Mouse (Mus musculus): ENCODE measurements around the gene Timeless. TPM values are rescaled to one million over a fixed set of nuclear protein-coding genes. Genes with fewer than 3 reads are reported as not detected.
A peak's percentile ranks its signal among the peaks of the same experiment; 100 is the strongest.

Timeless gene
- total RNA-seq, 1 experiment = 69.7 TPM

DNA sequence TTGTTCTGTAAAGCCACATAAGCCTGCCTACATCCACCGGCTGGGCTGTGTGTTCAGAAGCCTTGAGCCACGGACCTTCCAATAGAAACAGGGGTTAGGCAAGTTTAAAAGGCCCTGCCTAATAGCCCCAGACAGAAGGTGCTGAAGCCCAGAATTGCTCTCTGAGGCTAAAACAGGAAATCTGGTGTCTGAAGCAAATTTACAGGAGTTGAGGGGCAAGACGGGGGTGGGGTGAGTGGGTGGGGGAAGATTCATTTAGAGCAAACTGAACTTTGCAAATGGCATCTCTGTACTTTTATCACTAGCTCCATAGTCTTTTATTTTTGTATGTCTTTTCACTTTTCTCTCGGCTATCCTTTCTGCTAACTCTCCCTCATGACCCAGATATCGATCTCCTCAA, 719 bp upstream of the Timeless start:
- H3K9me3 ChIP-seq (ENCODE audit: control insufficient read depth, insufficient read depth, low read depth, low read length) = no peaks in the 10 kb centered on the region
- DNase-seq (ENCODE audit: low read depth, low spot score) = no peak
- peak overlapping the region; percentile 53; the same call in 1 of the 2 replicates for H3K9ac ChIP-seq (ENCODE audit: insufficient read depth, low read depth, low read length, poor library complexity, severe bottlenecking)
- H3K4me3 ChIP-seq (ENCODE audit: insufficient read depth in 1 of 2, low read depth in 1 of 2, low read length in 2 of 2, poor library complexity in 1 of 2, severe bottlenecking in 1 of 2) = peak overlapping the region; percentile 92 to 99; a peak in 3 of 4 replicates
- in situ Hi-C loops (cut with MboI; ENCODE audit: low sequenced_read_pairs in 2 of 2, unreplicated experiment in 2 of 2) = no loop called here
- TF ChIP-seq HCFC1 (IDR thresholded peaks at IDR 0.05; ENCODE audit: borderline replicate concordance, insufficient read depth, low read length) (no peak), ZC3H11A (IDR thresholded peaks at IDR 0.05; ENCODE audit: borderline replicate concordance, low read depth, low read length) (no peak), MAFK (IDR thresholded peaks at IDR 0.05; ENCODE audit: insufficient read depth, low read depth, low read length) (no peak), ZNF384 (IDR thresholded peaks at IDR 0.05; ENCODE audit: low read depth, low read length) (no peak), CHD2 (IDR thresholded peaks at IDR 0.05; ENCODE audit: low read depth, low read length) (no peak)
- peaks cover 0 to 16% of the 10 kb centered on the region in 2 experiments; a peak in 2 of 4 replicates for H3K4me1 ChIP-seq (ENCODE audit: control insufficient read depth in 2 of 2, insufficient read depth in 2 of 2, low read length in 2 of 2, poor library complexity in 1 of 2)
- no peak overlapping the region; the same call in 1 of the 2 replicates for H3K27ac ChIP-seq (ENCODE audit: insufficient read depth, low read depth, low read length, poor library complexity, severe bottlenecking)
- H3K36me3 ChIP-seq (ENCODE audit: control insufficient read depth, insufficient read depth, low read length, poor library complexity, severe bottlenecking) = peaks cover 13% of the 10 kb centered on the region

- Histone ChIP-seq H3K9me3 (ENCODE audit: control insufficient read depth, insufficient read depth, low read depth, low read length) (no peaks in the 10 kb centered on the region), H3K27ac (ENCODE audit: insufficient read depth, low read depth, low read length, poor library complexity, severe bottlenecking) (peak overlapping the region; percentile 99), H3K36me3 (ENCODE audit: control insufficient read depth, insufficient read depth, low read length, poor library complexity, severe bottlenecking) (peaks cover 13% of the 10 kb centered on the region), H3K9ac (ENCODE audit: insufficient read depth, low read depth, low read length, poor library complexity, severe bottlenecking) (peak overlapping the region; percentile 100), H3K4me3 (ENCODE audit: insufficient read depth in 1 of 2, low read depth in 1 of 2, low read length in 2 of 2, poor library complexity in 1 of 2, severe bottlenecking in 1 of 2) (peak overlapping the region; percentile 92 to 99), H3K4me1 (ENCODE audit: control insufficient read depth in 2 of 2, insufficient read depth in 2 of 2, low read length in 2 of 2, poor library complexity in 1 of 2) (peaks cover 0 to 13% of the 10 kb centered on the region in 2 experiments; a peak in 2 of 4 replicates)
- in situ Hi-C loops (cut with MboI; ENCODE audit: low sequenced_read_pairs in 2 of 2, unreplicated experiment in 2 of 2) = no loop called here
- no peak for TF ChIP-seq ZC3H11A (IDR thresholded peaks at IDR 0.05; ENCODE audit: borderline replicate concordance, low read depth, low read length)
- no peak for TF ChIP-seq ZNF384 (IDR thresholded peaks at IDR 0.05; ENCODE audit: low read depth, low read length)
- TF ChIP-seq HCFC1 (IDR thresholded peaks at IDR 0.05; ENCODE audit: borderline replicate concordance, insufficient read depth, low read length) = no peak
- TF ChIP-seq MAFK (IDR thresholded peaks at IDR 0.05; ENCODE audit: insufficient read depth, low read depth, low read length) = no peak
- TF ChIP-seq CHD2 (IDR thresholded peaks at IDR 0.05; ENCODE audit: low read depth, low read length) = no peak
- DNase-seq (ENCODE audit: low read depth, low spot score) = peak; percentile 65
Observed at GRCm38 (mm10) chr10:128232420-128232985, 638 bp downstream of the Timeless start.

GRCm38 (mm10) chr10:128236321-128236720, 4.5 kb downstream of the Timeless start:
- in situ Hi-C loops (cut with MboI; ENCODE audit: low sequenced_read_pairs in 2 of 2, unreplicated experiment in 2 of 2) = no loop called here
- TF ChIP-seq MAFK (IDR thresholded peaks at IDR 0.05; ENCODE audit: insufficient read depth, low read depth, low read length) (no peak), ZC3H11A (IDR thresholded peaks at IDR 0.05; ENCODE audit: borderline replicate concordance, low read depth, low read length) (no peak), ZNF384 (IDR thresholded peaks at IDR 0.05; ENCODE audit: low read depth, low read length) (no peak), HCFC1 (IDR thresholded peaks at IDR 0.05; ENCODE audit: borderline replicate concordance, insufficient read depth, low read length) (no peak), CHD2 (IDR thresholded peaks at IDR 0.05; ENCODE audit: low read depth, low read length) (no peak)
- peaks cover 24% of the 10 kb centered on the region for H3K36me3 ChIP-seq (ENCODE audit: control insufficient read depth, insufficient read depth, low read length, poor library complexity, severe bottlenecking)
- H3K9ac ChIP-seq (ENCODE audit: insufficient read depth, low read depth, low read length, poor library complexity, severe bottlenecking) = no peak overlapping the region
- no peak overlapping the region for H3K4me3 ChIP-seq (ENCODE audit: insufficient read depth in 1 of 2, low read depth in 1 of 2, low read length in 2 of 2, poor library complexity in 1 of 2, severe bottlenecking in 1 of 2)
- H3K27ac ChIP-seq (ENCODE audit: insufficient read depth, low read depth, low read length, poor library complexity, severe bottlenecking) = no peak overlapping the region
- no peak for DNase-seq (ENCODE audit: low read depth, low spot score)
- peaks cover 0 to 19% of the 10 kb centered on the region in 2 experiments; a peak in 2 of 4 replicates for H3K4me1 ChIP-seq (ENCODE audit: control insufficient read depth in 2 of 2, insufficient read depth in 2 of 2, low read length in 2 of 2, poor library complexity in 1 of 2)
- H3K9me3 ChIP-seq (ENCODE audit: control insufficient read depth, insufficient read depth, low read depth, low read length) = no peaks in the 10 kb centered on the region

- DNase-seq (ENCODE audit: low read depth, low spot score) = no peak
- H3K36me3 ChIP-seq (ENCODE audit: control insufficient read depth, insufficient read depth, low read length, poor library complexity, severe bottlenecking) = peaks cover 34% of the 10 kb centered on the region
- no peak overlapping the region for H3K27ac ChIP-seq (ENCODE audit: insufficient read depth, low read depth, low read length, poor library complexity, severe bottlenecking)
Observed at GRCm38 (mm10) chr10:128237807-128238480, 6.1 kb downstream of the Timeless start.

More at GRCm38 (mm10) chr10:128237807-128238480, 6.1 kb downstream of the Timeless start:
- Histone ChIP-seq H3K9me3 (ENCODE audit: control insufficient read depth, insufficient read depth, low read depth, low read length) (no peaks in the 10 kb centered on the region), H3K9ac (ENCODE audit: insufficient read depth, low read depth, low read length, poor library complexity, severe bottlenecking) (no peak overlapping the region), H3K4me1 (ENCODE audit: control insufficient read depth in 2 of 2, insufficient read depth in 2 of 2, low read length in 2 of 2, poor library complexity in 1 of 2) (peaks cover 0 to 19% of the 10 kb centered on the region in 2 experiments; a peak in 1 of 4 replicates), H3K4me3 (ENCODE audit: insufficient read depth in 1 of 2, low read depth in 1 of 2, low read length in 2 of 2, poor library complexity in 1 of 2, severe bottlenecking in 1 of 2) (no peak overlapping the region)
- in situ Hi-C loops (cut with MboI; ENCODE audit: low sequenced_read_pairs in 2 of 2, unreplicated experiment in 2 of 2) = no loop called here
- no peak for TF ChIP-seq CHD2 (IDR thresholded peaks at IDR 0.05; ENCODE audit: low read depth, low read length)
- TF ChIP-seq ZC3H11A (IDR thresholded peaks at IDR 0.05; ENCODE audit: borderline replicate concordance, low read depth, low read length) = no peak
- TF ChIP-seq MAFK (IDR thresholded peaks at IDR 0.05; ENCODE audit: insufficient read depth, low read depth, low read length) = no peak
- TF ChIP-seq HCFC1 (IDR thresholded peaks at IDR 0.05; ENCODE audit: borderline replicate concordance, insufficient read depth, low read length) = no peak
